Mouse (Mus musculus) E14TG2a.4 (cell line): ENCODE measurements around the gene Cntfr.

ENCODE experiments used
- H3K27me3 ChIP-seq: 2 replicates; pipeline ENCODE4 v1.6.1; 2014; ENCODE audit warnings: low read length, control low read depth; ENCODE audit not compliant: insufficient read depth
- H3K36me3 ChIP-seq: 2 replicates; pipeline ENCODE4 v1.6.1; 2014; ENCODE audit warnings: low read length, control low read depth; ENCODE audit not compliant: insufficient read depth
- H3K4me1 ChIP-seq: replicated peaks from 2 replicates; pipeline ENCODE4 v1.6.1; 2014; ENCODE audit warnings: low read depth, low read length, control low read depth
- H3K4me3 ChIP-seq: replicated peaks from 2 replicates; pipeline ENCODE4 v1.5.1; 2014; ENCODE audit warnings: mild to moderate bottlenecking, low read length
- H3K9me3 ChIP-seq: 2 replicates; pipeline ENCODE4 v1.6.1; 2014; ENCODE audit warnings: low read length, control low read depth
- CTCF ChIP-seq: conservative IDR thresholded peaks from 2 replicates; pipeline ENCODE4 v1.5.1; 2014; ENCODE audit warnings: low read length
- NANOG ChIP-seq: IDR thresholded peaks from 2 replicates; pipeline ENCODE4 v1.6.1; 2014; ENCODE audit warnings: borderline replicate concordance, low read length, mixed read lengths
- POU5F1 ChIP-seq: IDR thresholded peaks from 2 replicates; pipeline ENCODE4 v1.6.1; 2014; ENCODE audit warnings: low read length, borderline replicate concordance

Gene Cntfr

DNA sequence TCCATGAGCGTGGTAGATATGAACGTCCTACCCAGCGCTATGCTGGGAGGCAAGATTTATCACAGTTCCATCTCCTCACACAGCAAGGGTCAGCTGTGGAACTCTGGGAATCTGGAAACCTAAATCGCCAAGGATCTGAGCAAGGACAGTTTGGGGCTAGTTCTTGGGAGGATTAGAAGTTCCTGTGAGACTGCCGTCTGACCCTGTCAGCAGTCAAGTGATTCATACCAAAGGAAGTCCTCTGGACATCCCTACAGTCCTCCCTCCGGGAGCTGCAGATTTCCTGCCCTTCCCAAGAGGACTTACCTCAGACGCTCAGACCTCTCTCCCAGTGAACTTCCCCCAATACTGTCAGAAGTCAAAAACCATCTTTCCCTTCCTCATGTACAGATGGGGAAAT lies 60.5 kb downstream of the Cntfr start:
- peaks cover 16% of the 10 kb centered on the region for H3K9me3 ChIP-seq
- no peak for TF ChIP-seq POU5F1
- no peak for TF ChIP-seq NANOG
- no peak for TF ChIP-seq CTCF
- no peaks in the 10 kb centered on the region for H3K36me3 ChIP-seq
- no peak overlapping the region for H3K4me3 ChIP-seq
- H3K4me1 ChIP-seq: peaks cover 23% of the 10 kb centered on the region
- H3K27me3 ChIP-seq: peaks cover 85% of the 10 kb centered on the region

DNA sequence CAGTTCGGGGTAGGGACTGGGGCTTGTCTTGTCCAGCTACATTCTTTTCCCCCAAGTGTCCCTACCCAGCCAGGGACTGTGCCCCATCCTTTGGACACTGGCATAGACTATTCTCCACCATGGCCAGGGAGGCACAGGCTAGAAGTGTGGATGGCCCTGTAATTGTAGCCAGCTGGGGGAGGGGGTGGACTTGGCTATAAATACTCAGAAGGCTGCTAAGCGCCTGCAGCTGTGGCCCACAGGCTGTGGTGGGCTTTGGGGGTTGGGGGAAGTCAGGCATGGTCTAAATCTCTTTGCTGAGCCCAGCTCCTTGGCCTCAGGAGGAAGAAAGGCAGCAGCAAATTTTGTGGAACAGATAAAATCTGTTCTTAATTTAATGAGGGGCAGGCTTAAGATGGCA lies 61.0 kb downstream of the Cntfr start:
- Histone ChIP-seq H3K4me1 (peaks cover 28% of the 10 kb centered on the region), H3K9me3 (peaks cover 16% of the 10 kb centered on the region), H3K36me3 (no peaks in the 10 kb centered on the region), H3K27me3 (peaks cover 85% of the 10 kb centered on the region), H3K4me3 (no peak overlapping the region)
- TF ChIP-seq CTCF (no peak), POU5F1 (no peak), NANOG (no peak)

DNA sequence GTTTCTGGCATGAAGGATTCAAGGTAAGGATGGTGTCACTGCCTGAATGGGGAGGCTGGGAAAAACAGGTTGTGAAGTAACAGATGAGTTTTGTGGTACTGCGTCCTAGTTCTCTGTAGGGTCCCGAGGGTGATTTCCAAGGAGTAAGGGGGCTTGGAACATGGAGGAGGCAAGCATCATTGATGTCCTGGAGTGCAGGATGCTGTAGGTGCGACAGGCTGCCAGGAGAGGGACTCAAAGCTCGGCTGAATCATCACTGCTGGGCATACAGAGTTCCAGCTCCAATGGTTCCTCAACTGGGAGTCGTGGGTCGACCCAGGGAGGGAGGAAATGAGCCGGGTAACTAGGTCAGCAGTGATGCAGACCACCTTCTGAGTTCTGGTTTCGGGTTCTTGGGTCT lies 61.7 kb downstream of the Cntfr start:
- Histone ChIP-seq H3K4me3 (no peak overlapping the region), H3K9me3 (peaks cover 16% of the 10 kb centered on the region), H3K4me1 (peaks cover 34% of the 10 kb centered on the region), H3K36me3 (no peaks in the 10 kb centered on the region), H3K27me3 (peaks cover 81% of the 10 kb centered on the region)
- TF ChIP-seq CTCF (no peak), NANOG (no peak)

DNA sequence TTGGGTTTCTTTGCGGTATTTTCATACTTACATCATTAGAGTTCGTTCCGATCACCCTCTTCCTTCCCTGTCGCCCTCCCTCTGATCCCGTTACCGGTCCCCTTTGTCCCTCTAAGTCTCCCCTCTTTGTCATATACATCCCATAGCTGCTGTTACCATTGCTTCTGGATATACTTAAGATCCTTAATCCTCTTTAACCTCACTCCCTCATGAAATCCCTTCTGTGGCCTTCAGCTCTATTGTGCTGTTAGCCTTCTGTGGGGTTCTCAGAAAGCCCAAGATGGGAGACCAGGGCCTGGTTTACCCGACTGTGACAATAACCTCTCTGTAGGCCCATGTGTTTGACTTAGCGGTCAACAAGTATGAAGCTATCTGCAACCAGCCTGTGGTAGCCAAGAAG lies 62.3 kb downstream of the Cntfr start:
- peaks cover 80% of the 10 kb centered on the region for H3K27me3 ChIP-seq
- no peaks in the 10 kb centered on the region for H3K36me3 ChIP-seq
- H3K4me3 ChIP-seq: no peak overlapping the region
- H3K4me1 ChIP-seq: peaks cover 38% of the 10 kb centered on the region
- peaks cover 16% of the 10 kb centered on the region for H3K9me3 ChIP-seq
- TF ChIP-seq CTCF (no peak), POU5F1 (no peak), NANOG (no peak)

DNA sequence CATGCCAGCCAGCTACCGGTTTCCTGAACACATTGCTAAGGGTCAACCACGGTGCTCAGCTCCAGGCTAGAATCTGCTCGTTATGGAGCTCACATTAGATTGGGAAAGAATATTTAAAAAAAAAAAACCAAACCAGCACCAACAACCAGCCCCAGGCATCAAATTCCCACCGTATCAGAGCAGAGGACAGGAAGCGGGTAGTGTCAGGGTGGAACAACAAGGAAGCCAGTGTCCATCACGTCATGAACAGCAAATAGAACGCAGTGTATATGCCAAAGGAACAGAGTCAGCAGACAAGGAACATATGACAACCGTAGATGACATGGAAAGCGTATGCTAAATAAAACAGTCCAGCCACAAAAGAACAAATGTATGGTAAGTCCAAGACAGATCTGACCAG lies 63.9 kb downstream of the Cntfr start:
- H3K4me1 ChIP-seq: peaks cover 44% of the 10 kb centered on the region
- peaks cover 72% of the 10 kb centered on the region for H3K27me3 ChIP-seq
- TF ChIP-seq POU5F1: no peak

DNA sequence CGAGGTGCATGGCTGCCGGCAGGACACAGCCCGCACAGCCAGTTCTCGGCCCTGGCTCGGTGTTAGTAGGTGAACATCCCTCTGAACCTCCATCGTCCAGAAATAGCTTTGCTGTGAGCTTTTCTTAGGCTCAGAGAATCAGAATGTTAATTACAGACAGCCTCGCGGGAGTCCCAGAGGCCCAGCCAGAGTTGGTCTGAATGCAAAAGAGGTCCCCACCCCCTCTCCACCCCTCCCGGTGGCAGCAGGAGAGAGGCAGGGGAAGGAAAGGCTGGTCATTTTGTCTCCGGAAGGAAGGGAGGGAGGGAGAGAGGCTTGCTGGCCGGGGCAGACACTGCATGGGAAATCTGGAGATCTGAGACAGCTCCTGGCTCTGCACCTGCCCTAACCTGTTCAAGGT lies 65.5 kb downstream of the Cntfr start:
- Histone ChIP-seq H3K36me3 (no peaks in the 10 kb centered on the region), H3K4me1 (peaks cover 60% of the 10 kb centered on the region), H3K9me3 (no peaks in the 10 kb centered on the region), H3K4me3 (peak overlapping the region; percentile 43), H3K27me3 (peaks cover 66% of the 10 kb centered on the region)
- TF ChIP-seq CTCF (no peak), POU5F1 (no peak), NANOG (no peak)

More for the DNA sequence above, 63.9 kb downstream of the Cntfr start:
- Histone ChIP-seq H3K4me3 (no peak overlapping the region), H3K36me3 (no peaks in the 10 kb centered on the region), H3K9me3 (peaks cover 14% of the 10 kb centered on the region)

DNA sequence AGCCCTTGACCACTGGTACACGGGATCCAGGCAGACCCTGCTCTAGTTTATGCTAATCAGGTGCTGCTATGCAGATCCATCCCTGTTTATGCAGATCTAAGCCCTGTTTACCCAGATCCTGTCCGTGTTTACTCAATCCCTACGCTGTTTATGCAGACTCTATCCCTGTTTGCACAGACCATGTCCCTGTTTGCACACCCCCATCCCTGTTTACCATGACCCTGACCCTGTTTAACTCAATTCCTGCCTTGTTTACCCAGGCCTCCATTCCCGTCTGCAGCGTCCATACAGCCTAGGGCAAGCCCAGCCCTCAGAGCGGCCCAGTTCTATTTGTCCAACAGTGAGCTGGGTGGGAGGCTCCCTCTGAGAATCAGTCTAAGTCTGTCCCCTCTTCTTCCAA lies 66.7 kb downstream of the Cntfr start:
- Histone ChIP-seq H3K36me3 (no peaks in the 10 kb centered on the region), H3K27me3 (peaks cover 66% of the 10 kb centered on the region), H3K9me3 (no peaks in the 10 kb centered on the region), H3K4me1 (peaks cover 66% of the 10 kb centered on the region), H3K4me3 (peak overlapping the region; percentile 27)
- TF ChIP-seq NANOG (no peak), CTCF (no peak), POU5F1 (no peak)

DNA sequence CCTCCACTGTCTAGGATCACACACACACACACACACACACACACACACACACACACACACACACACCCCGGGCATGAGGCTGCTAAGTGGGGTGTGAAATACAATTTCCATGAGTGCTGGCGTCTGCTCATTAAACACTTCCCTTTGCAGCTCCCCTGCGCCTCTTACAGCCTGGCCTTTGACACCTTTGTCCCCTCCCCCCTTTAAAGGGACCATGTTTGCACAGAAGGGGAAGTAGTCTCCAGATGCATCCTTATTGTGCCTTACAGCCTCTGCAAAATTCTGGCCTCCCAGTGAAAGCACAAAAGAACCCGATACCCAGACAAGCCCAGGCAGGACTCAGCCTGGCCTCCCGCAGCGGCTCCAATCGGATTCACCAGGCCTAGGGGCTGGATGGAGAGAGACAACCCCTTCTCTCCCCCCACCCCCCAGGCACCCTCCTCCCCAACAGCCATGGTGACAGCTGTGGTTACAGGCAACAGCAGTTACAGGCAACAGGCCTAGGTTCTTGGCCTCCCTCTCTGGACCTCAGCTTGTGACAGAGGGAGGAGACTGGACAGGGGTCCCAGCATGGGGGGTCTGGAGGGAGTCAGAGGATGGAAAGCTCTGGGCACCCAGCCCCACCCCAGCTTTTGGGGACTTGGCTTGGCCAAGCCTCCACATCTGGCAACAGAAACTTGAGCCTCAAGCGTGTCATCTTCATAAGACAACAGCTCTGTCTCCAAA lies 68.5 kb downstream of the Cntfr start:
- H3K4me3 ChIP-seq: peak overlapping the region; percentile 27; the same call in 1 of the 2 replicates
- H3K27me3 ChIP-seq: peaks cover 67% of the 10 kb centered on the region
- no peaks in the 10 kb centered on the region for H3K36me3 ChIP-seq
- H3K9me3 ChIP-seq: no peaks in the 10 kb centered on the region
- peaks cover 71% of the 10 kb centered on the region for H3K4me1 ChIP-seq
- TF ChIP-seq POU5F1 (no peak), NANOG (no peak)

DNA sequence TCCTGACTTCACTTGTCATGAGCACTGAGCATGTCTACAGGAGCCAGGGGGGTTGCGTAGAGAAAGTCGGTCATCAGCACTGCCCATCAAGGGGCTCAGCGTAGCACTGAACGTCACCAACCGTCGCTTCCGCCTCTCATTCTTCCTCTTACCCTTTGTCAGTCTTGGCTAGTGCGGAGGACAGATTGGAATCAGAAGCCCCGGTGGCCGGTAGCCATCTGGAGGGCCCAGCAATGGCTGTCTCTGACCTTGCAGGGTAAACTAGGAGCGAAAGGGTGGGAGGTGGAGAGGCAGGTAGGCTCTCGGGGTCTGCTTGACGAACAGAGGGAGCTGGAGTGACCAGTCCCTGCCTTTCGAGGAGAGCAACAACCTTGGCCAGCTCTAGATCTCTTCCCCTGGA lies 74.8 kb downstream of the Cntfr start:
- H3K4me1 ChIP-seq: peaks cover 30% of the 10 kb centered on the region
- H3K36me3 ChIP-seq: no peaks in the 10 kb centered on the region
- no peaks in the 10 kb centered on the region for H3K9me3 ChIP-seq
- H3K4me3 ChIP-seq: no peak overlapping the region
- no peak for TF ChIP-seq POU5F1
- no peak for TF ChIP-seq CTCF
- TF ChIP-seq NANOG: no peak
- H3K27me3 ChIP-seq: peaks cover 47% of the 10 kb centered on the region
